Mouse (Mus musculus) left cerebral cortex, adult 8-10 months (tissue): ENCODE data around the gene 1700088E04Rik. TPM values are rescaled to one million over a fixed set of nuclear protein-coding genes. Genes with fewer than 3 reads are reported as not detected.

Experiments
- DNase-seq, 2 experiments: peaks; one replicate each; pipeline ENCODE4 v3.0.0; 2022; ENCODE audit warnings: low spot score in 2 of 2
- total RNA-seq, 4 experiments: library from RNA; stranded (reverse); gene quantifications; 2 replicates each; pipeline ENCODE4 v1.2.4; 2022

The 1700088E04Rik gene
- total RNA-seq, result 10 to 100 TPM; 10.1 to 14.4 (median 11.3) TPM

DNA sequence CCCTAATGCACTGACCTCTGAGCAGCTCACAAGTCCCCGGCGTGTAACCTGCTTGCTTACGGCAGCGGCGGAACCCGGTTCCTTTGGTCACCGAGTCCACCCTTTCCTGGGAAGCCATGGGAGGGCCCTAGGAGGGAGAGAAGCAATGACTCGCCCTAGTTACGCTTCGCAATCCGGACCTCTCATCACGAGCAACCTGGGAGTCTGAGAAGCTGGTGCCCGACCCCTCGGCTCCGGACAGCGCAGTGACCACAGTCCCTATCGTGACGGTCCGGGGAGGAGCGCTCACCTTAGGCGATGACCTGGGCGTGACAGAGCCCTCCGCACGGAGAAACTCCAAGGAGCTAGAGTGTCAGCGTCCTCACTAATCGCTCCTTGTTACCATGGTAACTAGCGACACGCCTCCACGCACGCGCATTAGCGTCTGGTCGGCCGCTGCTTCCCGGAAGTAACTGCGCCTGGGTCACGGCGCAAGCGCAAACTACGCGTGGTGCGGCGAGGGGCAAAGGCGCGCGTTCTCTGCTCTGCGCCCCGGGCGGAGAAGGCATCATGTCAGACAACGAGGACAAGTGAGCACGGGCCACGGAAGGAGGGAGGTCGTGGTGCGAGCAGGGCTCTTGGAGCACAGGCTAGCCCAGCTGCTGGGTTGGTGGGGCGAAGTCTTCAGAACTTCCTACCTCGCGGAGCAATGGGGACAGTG, at the start of gene 1700088E04Rik, which contains the start of gene Polr2f:
1700088E04Rik (minus strand) TSS at position 388 of the 700 bp plus-strand sequence.
Polr2f (plus strand) TSS at position 144 of the 700 bp plus-strand sequence.
- peak; percentile 90 to 95 for DNase-seq

DNA sequence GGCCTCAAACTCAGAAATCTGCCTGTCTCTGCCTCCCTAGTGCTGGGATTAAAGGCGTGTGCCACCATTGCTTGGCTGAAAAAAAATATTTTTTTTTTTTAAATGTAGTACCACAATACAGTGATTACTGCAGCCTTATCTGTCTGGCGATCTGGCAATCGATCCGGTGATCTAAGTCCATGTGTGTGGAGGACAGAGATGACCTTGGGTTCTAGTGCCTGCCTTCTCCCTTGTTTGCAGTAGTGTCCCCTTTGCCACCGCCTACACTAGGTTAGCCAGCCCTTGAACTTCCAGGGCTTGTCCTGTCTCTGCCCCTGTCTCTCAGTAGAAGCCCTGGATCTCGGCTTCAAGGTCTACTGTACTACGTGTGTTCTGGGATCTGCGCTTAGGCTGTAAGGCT, 46.8 kb upstream of the 1700088E04Rik start:
- DNase-seq, result no peak

DNA sequence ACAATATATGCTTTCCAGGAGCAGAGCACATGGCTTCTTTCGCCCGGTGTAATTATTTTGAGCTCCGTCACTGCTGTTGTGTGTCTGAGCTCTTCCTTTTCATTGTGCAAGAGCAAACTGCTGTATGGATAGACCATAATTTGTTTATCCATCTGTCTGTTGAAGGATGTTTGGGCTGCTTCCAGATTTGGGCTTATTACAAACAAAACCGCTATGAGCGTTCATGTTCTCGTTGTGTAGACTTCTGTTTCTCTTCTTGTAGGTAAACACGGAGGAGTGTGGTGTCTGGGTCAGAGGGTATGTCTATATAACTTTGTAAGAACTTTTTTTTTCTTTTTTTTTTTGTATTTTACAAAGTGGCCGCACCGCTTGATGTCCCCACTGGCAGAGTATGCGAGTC, 44.2 kb upstream of the 1700088E04Rik start:
- DNase-seq, result no peak

DNA sequence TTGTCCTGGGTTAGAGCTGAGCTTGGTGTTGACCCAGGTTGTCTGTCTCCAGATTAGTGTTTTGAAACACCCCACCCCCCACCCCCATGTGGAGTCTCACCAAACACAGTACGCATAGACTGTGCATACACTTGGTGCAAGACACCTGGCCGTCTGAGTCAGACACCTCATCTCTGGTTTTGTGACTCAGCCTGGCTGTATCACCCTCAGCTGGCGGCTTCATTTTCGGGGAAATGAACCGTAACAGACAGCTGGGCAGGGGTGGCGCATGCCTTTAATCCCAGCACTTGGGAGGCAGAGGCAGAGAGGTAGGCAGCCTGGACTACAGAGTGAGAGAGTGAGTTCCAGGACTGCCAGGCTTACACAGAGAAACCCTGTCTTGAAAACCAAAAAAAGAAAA, 35.9 kb upstream of the 1700088E04Rik start:
- DNase-seq, result no peak

DNA sequence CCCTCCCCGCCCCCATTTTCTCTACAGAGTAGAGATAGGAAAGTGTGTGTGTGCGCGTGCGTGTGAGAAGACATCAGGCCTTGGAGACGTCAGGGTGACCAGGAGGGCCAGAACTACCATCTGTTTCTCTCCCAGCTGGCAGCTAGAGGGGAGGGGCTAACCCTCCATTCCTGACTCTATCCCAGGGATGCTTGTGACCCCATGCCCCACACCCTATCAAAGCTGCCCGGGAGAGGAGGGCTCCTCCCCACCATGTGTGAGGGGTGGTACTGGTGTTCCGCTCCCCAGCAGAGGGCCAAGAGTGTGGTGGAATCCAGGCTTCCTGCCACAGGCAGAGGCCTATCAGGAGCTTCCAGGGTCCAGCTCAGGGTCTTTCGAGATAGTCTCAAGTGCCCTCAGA, 25.7 kb upstream of the 1700088E04Rik start:
- DNase-seq, result no peak

DNA sequence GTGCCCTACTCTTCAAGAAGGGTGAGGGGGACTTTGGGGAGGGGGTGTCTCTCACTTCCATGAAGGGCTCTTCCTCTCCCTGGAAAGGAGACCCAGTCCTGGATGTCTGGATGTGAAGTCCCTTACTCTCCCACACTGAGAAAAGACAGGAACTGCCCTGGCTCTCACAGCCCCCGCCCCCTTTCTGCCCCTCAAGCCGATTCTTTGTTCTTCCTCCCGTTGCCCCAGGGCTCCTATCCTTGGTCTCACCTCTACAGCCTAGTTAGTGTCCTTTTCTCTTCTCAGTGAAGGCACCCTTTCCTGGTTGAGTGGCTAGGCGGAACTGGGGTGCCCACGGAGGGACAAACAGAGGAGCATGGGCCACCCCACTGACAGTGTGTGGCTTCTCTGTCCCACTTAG, 24.1 kb upstream of the 1700088E04Rik start, which contains the start of gene Sox10:
Sox10 (minus strand) TSS at position 101 of the 400 bp plus-strand sequence.
- DNase-seq, result no peak

DNA sequence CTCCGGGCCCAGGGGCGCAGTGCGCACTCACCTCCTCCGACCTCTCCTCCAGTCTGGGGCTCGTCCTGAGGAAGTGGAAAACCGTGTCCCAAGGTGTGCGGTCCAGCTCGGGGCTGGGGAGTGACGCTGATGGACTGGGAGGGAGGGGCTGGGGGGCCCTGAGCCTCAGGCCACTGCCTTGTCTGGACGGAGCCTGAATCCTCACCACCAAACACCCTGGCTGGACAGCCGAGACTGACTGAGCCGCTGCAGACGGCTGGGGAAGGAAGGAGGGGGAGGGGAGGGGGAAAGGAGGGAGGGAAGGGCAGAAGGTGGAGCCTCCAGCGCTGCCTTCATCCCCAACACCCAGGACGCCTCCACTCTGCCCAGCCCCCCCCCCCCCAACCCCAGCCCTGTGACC, 23.2 kb upstream of the 1700088E04Rik start:
- no peak for DNase-seq

DNA sequence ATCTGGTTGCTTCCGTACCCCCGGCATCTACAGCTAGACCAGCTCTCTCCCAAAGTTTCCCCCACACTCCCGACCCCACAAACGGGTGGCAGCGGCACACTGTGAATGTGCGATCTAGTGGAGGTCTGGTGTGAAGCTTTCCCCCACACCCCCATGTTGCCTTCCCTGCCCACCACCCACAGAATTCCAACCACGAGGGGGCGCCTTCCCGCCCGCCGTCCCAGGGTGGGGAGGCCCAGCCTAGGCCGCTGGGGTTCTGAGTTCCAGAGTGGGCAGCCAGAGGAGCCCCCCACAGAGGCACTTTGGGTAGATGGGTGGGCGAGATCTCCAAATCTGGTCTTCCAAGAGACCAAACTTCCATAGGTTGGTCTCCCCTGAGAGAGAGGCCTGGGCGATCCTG, 21.8 kb upstream of the 1700088E04Rik start:
- DNase-seq, result no peak

DNA sequence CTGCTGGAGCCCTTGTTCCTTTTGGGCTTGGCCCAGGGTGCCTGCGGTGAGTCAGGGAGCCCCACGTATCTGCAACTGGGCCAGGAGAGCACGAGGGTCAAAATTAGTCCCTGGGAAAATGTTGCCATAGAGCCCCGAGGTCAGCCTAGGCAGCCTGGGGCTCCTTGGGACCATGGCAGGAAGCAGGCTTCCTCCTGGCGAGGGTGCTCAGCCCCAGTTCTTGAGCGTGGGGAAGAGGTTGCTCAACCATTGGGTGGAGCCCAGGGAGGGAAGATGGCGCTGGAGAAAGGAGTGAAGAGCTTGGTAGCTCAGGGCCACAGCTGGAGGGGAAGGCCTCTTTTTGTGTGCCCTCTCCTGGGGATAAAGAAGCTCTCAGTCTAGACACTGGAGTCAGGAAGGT, 21.2 kb upstream of the 1700088E04Rik start:
- no peak for DNase-seq

DNA sequence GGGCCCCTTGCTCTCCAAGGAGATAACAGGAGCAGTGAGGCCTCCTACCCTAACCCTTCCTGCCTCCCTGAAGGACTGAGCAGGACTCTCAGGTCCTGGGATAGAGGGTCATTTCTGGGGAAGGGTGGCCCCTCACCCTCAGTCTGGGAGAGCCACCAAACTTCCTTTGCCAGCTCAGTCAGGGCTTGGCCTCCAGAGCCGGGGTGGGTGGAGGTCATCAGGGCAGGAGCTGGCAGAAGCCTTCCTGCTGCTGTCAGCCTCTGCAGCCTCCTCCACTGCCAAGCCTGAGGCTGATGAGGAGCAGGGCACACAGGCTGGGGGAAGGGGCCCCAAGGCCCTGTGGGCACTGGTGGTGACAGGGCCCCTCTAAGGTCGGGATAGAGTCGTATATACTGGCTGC, 14.5 kb upstream of the 1700088E04Rik start:
- no peak for DNase-seq

DNA sequence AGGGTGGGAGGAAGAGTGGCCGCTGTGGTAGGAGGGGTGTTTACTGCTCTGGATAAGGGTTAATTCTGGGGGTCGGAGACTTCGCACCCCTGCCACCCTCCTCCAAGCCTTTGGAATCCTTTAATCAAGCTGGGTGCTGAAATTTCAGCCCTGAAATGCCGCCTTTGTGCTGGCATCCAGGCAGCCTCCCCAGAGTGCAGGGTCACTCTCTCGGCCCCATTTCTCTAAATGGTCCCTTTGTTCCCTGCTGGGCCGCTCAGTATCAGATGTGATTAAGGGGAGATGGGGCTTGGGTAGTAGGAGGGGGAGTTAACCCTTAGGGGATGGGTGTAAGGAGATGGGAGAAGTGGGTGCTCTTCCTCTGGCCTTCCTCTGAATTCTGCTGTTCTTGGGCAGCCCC, 11.7 kb upstream of the 1700088E04Rik start:
- DNase-seq, result no peak

DNA sequence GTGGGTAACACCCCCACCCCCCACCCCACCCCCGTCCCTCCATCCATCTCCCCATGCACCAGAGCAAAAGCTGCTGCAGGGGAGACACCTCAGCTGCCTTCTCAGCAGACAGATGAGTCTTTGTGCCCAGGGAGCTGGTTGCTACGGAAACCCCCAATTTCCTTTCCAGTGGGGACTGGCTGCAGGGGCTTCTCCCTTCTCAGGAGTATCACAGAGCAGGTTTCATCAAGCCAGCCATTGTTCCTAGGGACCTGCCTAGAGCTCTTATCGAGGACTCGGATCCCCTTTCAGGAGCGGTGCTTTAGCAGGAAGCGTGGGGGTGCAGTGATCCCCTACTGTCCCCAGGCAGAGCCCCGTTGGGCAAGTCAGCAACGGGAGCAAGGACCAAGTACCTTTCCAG, 10.8 kb upstream of the 1700088E04Rik start:
- DNase-seq, result no peak

DNA sequence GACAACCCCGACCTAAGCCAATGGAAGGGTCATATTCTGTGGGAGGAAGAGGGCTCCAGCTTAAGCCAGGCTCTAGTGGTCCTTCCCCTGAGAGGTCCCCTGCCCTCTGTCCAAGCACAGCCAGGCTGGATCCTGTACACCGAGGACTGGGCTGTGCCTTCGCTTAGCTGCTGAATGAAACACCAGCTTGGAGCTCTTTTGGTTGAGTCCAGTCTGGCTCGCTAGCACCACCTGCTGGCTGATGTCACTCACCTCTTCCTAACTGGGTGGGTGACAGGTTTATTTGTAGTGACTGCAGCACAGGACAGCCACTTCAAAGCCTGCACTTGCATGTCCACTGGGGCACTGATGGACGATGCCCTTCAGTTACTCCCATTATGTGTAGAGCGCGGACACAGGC, 7.5 kb upstream of the 1700088E04Rik start:
- peak in 1 of 2 experiments; percentile 69 for DNase-seq

DNA sequence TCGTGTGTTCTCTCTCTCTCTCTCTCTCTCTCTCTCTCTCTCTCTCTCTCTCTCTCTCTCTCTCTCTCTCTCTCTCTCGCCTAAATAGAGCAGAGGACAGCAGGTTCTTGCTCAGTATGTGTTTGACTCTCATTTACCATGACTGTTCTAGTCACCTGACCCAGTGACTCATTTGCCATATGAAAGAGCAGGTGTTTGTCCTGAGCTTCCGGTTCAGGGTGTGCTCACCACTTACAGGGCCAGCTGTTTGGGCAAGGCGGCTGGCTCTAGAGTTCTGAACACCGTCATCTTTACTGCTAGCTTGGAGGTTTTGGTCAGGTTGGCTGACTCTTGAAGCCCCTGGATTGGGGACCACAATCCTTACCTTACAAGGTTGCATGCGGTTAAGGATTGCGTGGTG, 4.5 kb upstream of the 1700088E04Rik start:
- no peak for DNase-seq

DNA sequence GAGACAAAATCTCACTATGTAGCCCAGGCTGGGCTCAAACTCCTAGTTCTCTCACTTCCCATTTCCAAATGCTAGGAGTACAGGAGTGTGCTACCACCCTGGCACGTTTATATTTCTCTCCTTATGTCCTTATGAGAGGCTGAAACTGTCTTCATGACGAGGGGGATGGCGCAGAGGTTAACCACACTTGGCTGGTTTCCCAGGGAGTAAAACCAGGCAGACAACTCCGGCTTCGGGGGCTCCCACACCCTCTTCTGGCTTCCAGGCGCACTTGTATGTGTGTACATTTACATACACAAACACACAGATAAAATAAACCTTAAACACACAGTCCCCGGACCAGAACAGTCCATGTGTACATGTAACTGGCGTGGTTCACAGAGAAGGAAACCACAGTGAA, 3.0 kb upstream of the 1700088E04Rik start:
- no peak for DNase-seq

DNA sequence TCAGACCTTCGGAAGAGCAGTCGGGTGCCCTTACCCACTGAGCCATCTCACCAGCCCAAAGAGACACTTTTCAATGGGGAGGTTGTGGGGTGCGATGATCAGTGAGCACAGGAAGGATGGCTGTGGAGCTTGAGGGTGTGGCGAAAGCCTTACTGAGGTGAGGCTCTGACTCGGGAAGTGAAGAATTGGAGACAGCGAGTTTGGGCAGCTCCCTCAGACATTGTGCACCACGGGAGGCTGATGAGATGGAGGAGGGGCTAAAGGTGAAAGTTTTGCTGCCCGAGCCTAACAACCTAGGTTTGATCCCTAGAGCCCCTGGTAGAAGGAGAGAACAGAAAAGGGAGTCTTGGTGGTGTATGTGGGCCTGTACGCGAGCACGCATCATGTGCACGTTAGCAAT, 2.3 kb upstream of the 1700088E04Rik start:
- no peak for DNase-seq

DNA sequence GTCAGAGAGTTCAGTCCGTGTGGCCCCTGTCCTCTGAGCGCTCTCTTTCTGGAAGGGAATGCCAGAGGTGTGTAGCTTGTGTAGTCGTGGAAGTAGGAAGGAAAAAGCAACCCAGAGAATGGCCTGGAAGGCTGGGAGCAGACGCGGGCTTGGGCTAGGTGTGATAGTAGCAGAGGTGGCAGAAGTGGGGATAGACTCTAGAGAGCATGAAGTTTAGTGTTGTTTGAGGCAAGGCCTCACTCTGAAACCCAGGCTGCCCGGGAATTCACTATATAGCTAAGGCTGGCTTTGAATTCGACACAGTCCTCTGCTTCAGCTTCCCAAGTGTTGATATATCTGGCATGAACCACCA, 489 bp upstream of the 1700088E04Rik start:
- DNase-seq, result no peak

DNA sequence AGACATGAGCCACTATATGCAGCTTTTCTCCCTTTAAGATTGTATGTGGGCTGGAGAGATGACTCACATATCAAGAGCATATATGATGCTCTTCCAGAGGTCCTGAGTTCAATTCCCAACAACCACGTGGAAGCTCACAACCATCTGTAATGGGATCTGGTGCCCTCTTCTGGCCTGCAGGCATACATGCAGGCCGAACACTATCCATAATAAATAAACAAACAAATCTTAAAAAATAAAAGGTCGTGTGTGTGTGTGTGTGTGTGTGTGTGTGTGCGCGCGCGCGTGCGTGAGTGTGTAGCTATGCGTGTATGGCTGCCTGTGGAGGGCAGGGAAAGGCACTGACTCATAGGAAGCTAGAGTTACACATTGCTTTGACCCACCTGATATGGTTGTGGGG, 1.4 kb downstream of the 1700088E04Rik start:
- DNase-seq, result no peak

DNA sequence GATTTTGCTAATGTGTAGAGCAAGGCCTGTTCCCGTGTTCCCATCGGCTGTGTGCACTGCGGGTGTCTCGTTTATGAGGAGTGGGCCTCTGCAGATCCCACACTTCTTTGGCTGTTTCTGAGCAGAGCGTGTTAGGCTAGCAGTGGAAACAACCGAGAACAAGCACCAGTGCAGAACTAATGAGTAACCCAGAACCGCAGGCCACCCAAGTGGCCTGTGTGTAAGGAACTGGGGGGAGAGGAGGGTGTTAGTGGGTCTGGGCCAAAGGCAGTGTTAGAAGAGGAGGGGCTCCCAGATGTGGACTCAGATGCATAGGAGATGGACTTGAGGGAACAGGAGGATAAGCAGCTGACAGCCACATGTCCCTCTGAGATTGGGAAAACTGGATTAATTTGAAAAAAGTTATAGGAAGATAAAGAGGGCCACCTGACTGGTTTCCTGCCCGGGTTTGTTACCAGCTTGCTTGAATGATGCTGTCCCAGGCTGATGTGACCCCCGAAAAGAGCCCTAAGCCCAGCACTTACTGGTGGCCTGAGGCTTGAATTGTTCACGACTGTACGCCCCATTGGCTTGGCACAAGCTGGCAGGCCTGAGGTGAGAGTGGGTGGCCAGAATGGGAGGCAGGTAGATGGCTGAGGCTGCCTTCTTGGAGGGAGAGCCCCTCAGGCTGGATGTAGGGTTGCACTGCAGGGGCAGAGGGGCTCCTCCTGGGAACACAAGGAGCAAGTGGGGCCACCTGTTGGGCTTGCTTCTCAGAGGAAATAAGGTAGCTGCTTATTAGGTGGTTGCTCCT, 5.1 kb downstream of the 1700088E04Rik start:
- DNase-seq, result no peak

DNA sequence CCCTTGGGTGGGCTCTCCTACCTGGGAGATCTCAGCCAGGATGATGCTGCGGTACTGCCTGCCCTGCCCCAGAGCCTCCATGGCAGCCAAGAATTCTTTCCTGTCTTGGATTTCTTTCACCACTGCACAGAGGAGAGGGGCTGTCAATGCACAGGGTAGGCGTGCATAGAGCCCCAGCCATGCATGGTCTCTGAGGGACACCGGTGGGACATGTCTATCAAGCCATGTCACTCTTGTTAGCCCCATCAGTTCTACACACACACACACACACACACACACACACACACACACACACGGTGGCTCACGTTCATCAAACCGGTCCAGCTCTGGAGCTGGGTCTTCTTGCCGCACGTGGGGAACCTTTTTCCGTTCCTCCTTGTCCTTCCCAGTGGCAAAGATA, 5.7 kb downstream of the 1700088E04Rik start:
- no peak for DNase-seq

DNA sequence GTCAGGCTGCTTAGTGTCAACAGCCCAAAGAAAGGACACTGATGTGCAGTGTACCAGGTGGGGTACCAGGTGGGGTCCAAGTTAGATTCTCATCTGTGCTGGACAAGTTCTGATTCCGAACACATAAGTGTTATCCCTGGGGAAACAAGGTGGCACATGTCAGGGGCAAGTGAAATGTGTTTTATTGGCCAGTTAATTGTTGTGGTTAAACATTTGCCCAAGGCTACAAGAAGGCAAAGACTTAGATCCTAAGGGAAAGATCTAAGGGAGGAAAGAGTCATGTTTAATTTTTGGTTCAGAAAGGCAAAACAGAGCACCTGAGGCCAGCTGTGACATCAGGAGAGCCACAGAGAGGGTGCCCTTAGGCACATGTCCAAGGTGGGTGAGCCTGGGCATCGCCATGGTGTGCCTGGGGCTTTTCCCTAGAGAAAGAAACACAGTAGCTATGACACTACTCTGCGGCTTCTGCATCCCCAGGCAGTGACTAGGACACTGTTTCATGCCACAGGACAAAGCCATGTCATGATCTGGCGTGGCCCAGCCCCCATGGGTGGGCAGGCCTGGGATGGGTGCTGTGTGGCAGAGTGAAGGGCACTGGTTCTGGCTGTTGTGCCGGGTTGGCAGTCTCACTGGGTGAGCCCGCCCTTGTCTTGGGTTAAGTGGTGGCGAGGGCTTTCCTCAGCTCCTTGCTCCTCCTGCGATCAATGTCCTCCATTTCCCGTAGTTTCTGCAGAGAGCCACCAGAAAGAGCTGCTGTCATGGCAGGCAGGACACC, 6.4 kb downstream of the 1700088E04Rik start:
- no peak for DNase-seq

DNA sequence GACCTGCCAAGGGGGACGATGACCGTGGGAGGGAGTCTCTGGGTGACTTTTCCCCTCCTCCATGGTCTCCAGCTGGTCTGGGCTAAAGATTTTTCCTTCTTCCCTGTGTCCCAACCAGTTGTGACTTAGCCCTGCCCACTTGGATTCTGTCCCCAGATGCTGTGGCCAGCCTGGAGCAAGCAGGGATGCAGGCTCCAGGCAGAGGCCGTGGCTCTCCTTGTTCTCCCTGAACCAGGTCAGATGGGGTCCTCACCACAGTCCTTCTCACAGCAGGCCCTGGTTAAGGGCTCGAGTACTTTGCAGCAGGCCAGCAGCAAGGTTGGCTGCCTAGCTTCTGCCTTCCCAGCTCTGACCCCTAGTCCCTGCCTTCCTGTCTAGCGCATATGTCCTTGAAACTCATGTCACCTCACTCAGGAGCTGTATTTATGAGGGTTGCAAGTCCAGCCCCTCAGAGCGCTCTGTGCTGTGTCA, 7.8 kb downstream of the 1700088E04Rik start:
- DNase-seq, result no peak
